Mouse (Mus musculus): ENCODE measurements around the gene 4931440F15Rik.

DNA sequence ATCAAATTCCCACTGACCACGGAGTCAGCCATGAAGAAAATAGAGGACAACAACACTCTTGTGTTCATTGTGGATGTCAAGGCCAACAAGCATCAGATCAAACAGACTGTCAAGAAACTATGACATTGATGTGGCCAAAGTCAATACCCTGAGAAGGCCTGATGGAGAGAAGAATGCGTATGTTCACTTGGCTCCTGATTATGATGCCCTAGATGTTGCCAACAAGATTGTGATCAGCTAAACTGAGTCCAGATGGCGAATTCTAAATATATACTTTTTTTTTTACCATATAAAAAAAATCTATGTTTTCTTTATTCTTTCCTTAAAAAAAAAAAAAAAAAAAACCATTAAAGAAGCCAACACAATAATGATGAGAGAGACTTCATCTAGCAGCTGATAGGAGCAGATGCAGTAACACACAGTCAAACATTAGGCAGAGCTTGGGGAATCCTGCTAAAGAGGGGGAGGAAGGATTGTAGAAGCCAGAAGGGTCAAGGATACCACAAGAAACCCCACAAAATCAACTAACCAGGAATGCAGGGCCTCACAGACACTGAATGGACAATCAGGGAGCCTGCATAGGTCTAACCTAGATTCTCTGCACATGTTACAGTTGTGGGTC, 15.2 kb upstream of the 4931440F15Rik start:
- TF ChIP-seq CTCF (IDR thresholded peaks at IDR 0.05; ENCODE audit: extremely low read depth, insufficient read depth, low read length) = no peak
- TF ChIP-seq POLR2A (IDR thresholded peaks at IDR 0.05; ENCODE audit: extremely low read depth, insufficient read depth, low read length) = no peak
